Mouse (Mus musculus): Measurements from ENCODE around the gene Afdn. TPM values are rescaled to one million over a fixed set of nuclear protein-coding genes. Genes with fewer than 3 reads are reported as not detected.
A peak's percentile ranks its signal among the peaks of the same experiment; 100 is the strongest.

Afdn gene
- polyA plus RNA-seq, 1 experiment from 2014 or later = 123 TPM

DNA sequence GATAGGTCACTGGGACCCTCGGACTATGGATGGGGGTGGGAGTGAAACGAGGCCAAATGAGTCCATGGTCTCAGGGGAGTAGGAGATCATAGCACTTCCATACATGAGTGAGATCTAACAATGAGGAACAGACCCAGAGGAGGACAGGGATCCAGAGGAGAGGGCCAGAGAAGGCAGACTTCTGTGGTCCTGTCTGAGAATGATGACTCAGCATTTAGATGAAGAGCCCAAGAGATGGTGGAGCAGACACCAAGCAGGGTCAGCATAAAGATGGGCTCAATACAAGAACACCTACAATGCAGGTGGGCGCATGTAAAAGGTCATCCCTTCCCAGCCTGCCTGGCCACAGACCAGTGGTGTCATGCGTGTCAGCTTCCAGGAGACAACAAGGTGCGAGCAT, 40.2 kb upstream of the Afdn start:
- 89% methylated on average over 5 of the region's 5 CpGs for WGBS
- no peaks in the 10 kb centered on the region for H3K36me3 ChIP-seq (ENCODE audit: control insufficient read depth, insufficient read depth, low read length)
- 0 out of 2 replicates have a peak, but pooled peaks cover 2% of the 10 kb centered on the region for H3K4me1 ChIP-seq (replicated peaks; ENCODE audit: control insufficient read depth, insufficient read depth, low read length)
- ATAC-seq (ENCODE audit: low FRiP score) (no peak), DNase-seq (ENCODE audit: low spot score) (no peak)
- no peak overlapping the region for H3K9ac ChIP-seq (ENCODE audit: low read depth, low read length)
- H3K27me3 ChIP-seq (ENCODE audit: control insufficient read depth, insufficient read depth, low read length) = no peaks in the 10 kb centered on the region
- H3K27ac ChIP-seq (ENCODE audit: low read depth, low read length) = no peak overlapping the region
- H3K9me3 ChIP-seq (ENCODE audit: control insufficient read depth, low read length) = no peaks in the 10 kb centered on the region
- H3K4me3 ChIP-seq (ENCODE audit: low read depth, low read length) = no peak overlapping the region
- no peak overlapping the region for H3K4me2 ChIP-seq (replicated peaks; ENCODE audit: low read depth, low read length)

DNA sequence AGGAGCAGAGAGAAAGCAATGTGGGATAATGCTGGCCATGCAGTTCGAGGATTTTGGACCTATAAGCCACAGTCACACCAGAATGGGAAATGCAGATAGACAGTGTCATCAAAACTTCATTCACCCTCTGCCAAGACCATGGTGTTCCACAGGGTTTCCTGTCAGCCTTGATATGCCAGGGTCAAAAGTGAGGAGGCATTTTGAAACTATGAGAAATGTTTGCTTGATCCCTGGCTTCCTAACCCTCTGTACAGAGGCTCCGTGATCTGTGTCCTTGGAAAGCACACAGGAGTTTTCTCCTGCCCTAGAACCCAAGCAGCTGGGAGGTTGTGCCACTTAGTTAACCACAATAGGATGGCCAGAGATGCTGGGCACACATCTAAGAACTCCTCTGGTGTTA, 39.0 kb upstream of the Afdn start:
- H3K27me3 ChIP-seq (ENCODE audit: control insufficient read depth, insufficient read depth, low read length) = no peaks in the 10 kb centered on the region
- no peak overlapping the region for H3K9ac ChIP-seq (ENCODE audit: low read depth, low read length)
- H3K4me1 ChIP-seq (replicated peaks; ENCODE audit: control insufficient read depth, insufficient read depth, low read length) = 0 out of 2 replicates have a peak, but pooled peaks cover 2% of the 10 kb centered on the region
- 89% methylated on average over 2 of the region's 2 CpGs for WGBS
- H3K9me3 ChIP-seq (ENCODE audit: control insufficient read depth, low read length) = no peaks in the 10 kb centered on the region
- no peaks in the 10 kb centered on the region for H3K36me3 ChIP-seq (ENCODE audit: control insufficient read depth, insufficient read depth, low read length)
- H3K4me3 ChIP-seq (ENCODE audit: low read depth, low read length) = no peak overlapping the region
- ATAC-seq (ENCODE audit: low FRiP score) (no peak), DNase-seq (ENCODE audit: low spot score) (no peak)
- H3K4me2 ChIP-seq (replicated peaks; ENCODE audit: low read depth, low read length) = no peak overlapping the region
- H3K27ac ChIP-seq (ENCODE audit: low read depth, low read length) = no peak overlapping the region

DNA sequence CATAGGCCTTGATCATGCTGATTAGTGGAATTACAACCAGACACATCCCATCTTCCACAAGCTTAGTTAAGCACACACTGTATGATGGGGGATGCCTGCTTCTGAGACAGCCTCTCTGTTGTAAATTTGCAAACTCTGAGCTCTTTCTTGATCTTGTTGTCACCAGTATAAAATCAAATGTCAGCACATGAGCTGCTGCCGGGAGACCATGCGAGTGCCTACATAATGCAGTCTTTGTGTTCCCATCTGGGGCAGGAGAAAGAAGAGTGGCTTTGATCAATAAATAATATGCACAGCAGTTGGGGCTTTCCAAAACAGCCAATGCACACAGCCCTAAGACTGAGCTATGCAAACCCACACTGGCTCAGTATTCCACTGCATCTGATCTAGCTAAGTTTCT, 37.9 kb upstream of the Afdn start:
- Histone ChIP-seq H3K36me3 (ENCODE audit: control insufficient read depth, insufficient read depth, low read length) (no peaks in the 10 kb centered on the region), H3K9me3 (ENCODE audit: control insufficient read depth, low read length) (no peaks in the 10 kb centered on the region), H3K27ac (ENCODE audit: low read depth, low read length) (no peak overlapping the region), H3K9ac (ENCODE audit: low read depth, low read length) (no peak overlapping the region), H3K4me1 (replicated peaks; ENCODE audit: control insufficient read depth, insufficient read depth, low read length) (0 out of 2 replicates have a peak, but pooled peaks cover 2% of the 10 kb centered on the region), H3K27me3 (ENCODE audit: control insufficient read depth, insufficient read depth, low read length) (no peaks in the 10 kb centered on the region), H3K4me2 (replicated peaks; ENCODE audit: low read depth, low read length) (no peak overlapping the region), H3K4me3 (ENCODE audit: low read depth, low read length) (no peak overlapping the region)
- ATAC-seq (ENCODE audit: low FRiP score) (peak; percentile 59; the same call in 1 of the 2 replicates), DNase-seq (ENCODE audit: low spot score) (peak; percentile 29)
- 34% methylated on average over 2 of the region's 2 CpGs for whole genome bisulfite sequencing

DNA sequence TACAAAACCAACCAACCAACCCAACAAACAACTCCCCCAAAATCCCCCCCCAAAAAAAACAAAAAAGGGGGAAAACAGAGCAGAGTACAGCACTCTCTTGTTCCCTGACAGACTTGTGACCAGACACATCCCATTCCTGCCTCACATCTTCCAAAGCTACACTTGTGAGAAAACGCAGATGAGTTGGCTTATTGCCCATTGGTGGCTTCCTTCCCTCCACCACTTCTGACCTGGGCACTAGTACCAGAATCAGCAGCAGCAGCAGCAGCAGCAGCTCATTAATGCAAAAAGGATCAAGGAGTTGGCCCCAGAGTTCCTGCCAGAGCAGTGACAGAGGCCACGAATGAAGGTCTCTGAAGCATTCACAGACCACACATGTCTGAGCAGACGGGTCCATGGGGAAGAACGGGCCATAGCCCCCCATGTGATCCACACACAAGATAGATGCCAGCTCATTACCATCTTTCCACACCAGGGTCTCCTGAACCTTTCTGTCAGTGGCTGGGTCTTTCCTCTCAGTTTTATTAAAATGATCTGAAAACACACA, 35.3 kb upstream of the Afdn start:
- no peak for DNase-seq (ENCODE audit: low spot score)
- no peak overlapping the region for H3K27ac ChIP-seq (ENCODE audit: low read depth, low read length)
- ATAC-seq (ENCODE audit: low FRiP score) = no peak
- no peak overlapping the region for H3K9ac ChIP-seq (ENCODE audit: low read depth, low read length)
- H3K4me2 ChIP-seq (replicated peaks; ENCODE audit: low read depth, low read length) = no peak overlapping the region
- H3K4me1 ChIP-seq (replicated peaks; ENCODE audit: control insufficient read depth, insufficient read depth, low read length) = 0 out of 2 replicates have a peak, but pooled peaks cover 2% of the 10 kb centered on the region
- H3K4me3 ChIP-seq (ENCODE audit: low read depth, low read length) = no peak overlapping the region
- H3K27me3 ChIP-seq (ENCODE audit: control insufficient read depth, insufficient read depth, low read length) = no peaks in the 10 kb centered on the region
- H3K9me3 ChIP-seq (ENCODE audit: control insufficient read depth, low read length) = no peaks in the 10 kb centered on the region
- H3K36me3 ChIP-seq (ENCODE audit: control insufficient read depth, insufficient read depth, low read length) = no peaks in the 10 kb centered on the region
- 56% methylated on average over 4 of the region's 4 CpGs for WGBS

DNA sequence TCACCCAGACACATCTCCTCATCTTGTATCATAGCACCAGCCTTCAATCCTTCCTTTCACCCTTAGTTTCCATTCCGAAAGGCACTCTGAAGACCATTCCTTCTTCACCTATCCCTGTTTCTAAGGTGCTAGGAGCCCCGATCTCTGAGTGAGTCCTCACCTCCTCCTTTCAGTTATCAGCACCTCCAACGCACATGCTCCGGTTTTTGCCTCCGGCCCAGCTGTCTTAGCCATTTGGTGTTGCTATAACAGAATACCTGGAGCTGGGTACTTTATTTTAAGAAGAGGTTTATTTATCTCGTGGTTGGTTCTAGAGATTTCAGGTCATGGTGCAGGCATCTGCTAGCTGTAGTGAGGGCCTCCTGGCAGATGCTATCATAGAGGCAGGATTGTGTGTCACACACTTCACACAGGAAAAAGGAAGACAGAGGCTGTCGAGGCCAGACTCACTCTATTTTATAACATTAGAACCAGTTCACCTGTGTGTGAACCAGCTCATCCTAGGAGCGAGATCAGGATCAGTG, 33.4 kb upstream of the Afdn start:
- 92% methylated on average over 8 of the region's 8 CpGs for WGBS
- no peak overlapping the region for H3K4me3 ChIP-seq (ENCODE audit: low read depth, low read length)
- no peak for DNase-seq (ENCODE audit: low spot score)

DNA sequence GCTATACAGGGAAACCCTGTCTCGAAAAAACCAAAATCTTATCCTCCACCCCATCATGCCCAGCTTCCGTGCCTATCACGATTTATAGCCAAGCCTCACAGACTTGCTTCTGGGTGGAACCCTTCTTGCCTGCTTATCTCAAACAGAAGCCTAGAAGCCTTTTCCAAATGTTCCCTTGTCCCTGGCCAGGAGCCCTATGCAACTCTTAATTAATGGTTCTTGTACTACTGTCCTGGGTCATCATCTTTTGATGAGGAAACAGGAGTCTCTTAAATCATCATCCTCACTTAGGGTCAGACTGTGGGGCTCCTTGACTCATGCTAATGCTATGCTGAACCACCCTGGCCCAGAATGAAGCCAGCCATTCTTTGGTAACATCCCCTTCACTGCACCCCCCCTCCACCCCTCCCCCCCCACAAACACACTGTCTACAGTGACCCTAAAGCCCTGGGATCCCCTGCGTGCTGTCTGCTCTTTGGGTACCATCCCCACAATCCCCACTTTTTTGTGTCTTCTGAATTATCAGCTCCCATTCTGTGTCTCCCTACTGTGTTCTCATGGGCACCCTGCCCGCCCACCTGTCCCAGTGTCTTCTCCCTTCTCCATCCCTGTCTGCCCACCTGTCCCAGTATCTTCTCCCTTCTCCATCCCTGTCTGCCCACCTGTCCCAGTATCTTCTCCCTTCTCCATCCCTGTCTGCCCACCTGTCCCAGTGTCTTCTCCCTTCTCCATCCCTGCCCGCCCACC, 29.2 kb upstream of the Afdn start:
- Histone ChIP-seq H3K27me3 (ENCODE audit: control insufficient read depth, insufficient read depth, low read length) (no peaks in the 10 kb centered on the region), H3K4me2 (replicated peaks; ENCODE audit: low read depth, low read length) (no peak overlapping the region), H3K4me3 (ENCODE audit: low read depth, low read length) (no peak overlapping the region), H3K9ac (ENCODE audit: low read depth, low read length) (no peak overlapping the region), H3K27ac (ENCODE audit: low read depth, low read length) (no peak overlapping the region), H3K4me1 (replicated peaks; ENCODE audit: control insufficient read depth, insufficient read depth, low read length) (no peaks in the 10 kb centered on the region), H3K36me3 (ENCODE audit: control insufficient read depth, insufficient read depth, low read length) (no peaks in the 10 kb centered on the region), H3K9me3 (ENCODE audit: control insufficient read depth, low read length) (no peaks in the 10 kb centered on the region)
- DNase-seq (ENCODE audit: low spot score) (no peak), ATAC-seq (ENCODE audit: low FRiP score) (no peak)
- 95% methylated on average over 6 of the region's 6 CpGs for WGBS

More for the DNA sequence above, 33.4 kb upstream of the Afdn start:
- H3K4me2 ChIP-seq (replicated peaks; ENCODE audit: low read depth, low read length) = no peak overlapping the region
- H3K9me3 ChIP-seq (ENCODE audit: control insufficient read depth, low read length) = no peaks in the 10 kb centered on the region
- no peaks in the 10 kb centered on the region for H3K27me3 ChIP-seq (ENCODE audit: control insufficient read depth, insufficient read depth, low read length)
- ATAC-seq (ENCODE audit: low FRiP score) = no peak
- no peak overlapping the region for H3K9ac ChIP-seq (ENCODE audit: low read depth, low read length)
- no peaks in the 10 kb centered on the region for H3K36me3 ChIP-seq (ENCODE audit: control insufficient read depth, insufficient read depth, low read length)
- H3K27ac ChIP-seq (ENCODE audit: low read depth, low read length) = no peak overlapping the region
- 0 out of 2 replicates have a peak, but pooled peaks cover 2% of the 10 kb centered on the region for H3K4me1 ChIP-seq (replicated peaks; ENCODE audit: control insufficient read depth, insufficient read depth, low read length)

DNA sequence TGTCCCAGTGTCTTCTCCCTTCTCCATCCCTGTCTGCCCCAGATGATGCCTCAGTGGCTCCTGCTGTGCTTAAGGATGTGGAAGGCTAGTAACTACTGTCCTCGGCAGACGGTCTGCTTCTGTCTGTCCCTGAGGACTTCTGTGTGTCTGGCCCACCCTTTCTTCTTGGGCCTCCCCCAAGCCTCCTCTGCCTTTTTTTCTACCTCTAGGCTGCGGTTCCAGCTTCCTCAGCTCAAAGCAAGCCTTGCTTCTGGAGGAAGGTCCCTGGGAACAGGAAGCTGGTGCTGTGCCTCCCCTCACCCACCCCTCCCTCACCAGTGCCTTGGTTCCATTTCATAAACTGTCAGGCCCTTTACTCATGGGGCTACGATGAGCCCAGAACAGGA, 28.6 kb upstream of the Afdn start:
- H3K9ac ChIP-seq (ENCODE audit: low read depth, low read length) = no peak overlapping the region
- no peaks in the 10 kb centered on the region for H3K27me3 ChIP-seq (ENCODE audit: control insufficient read depth, insufficient read depth, low read length)
- H3K4me1 ChIP-seq (replicated peaks; ENCODE audit: control insufficient read depth, insufficient read depth, low read length) = no peaks in the 10 kb centered on the region
- DNase-seq (ENCODE audit: low spot score) = no peak
- no peak overlapping the region for H3K4me2 ChIP-seq (replicated peaks; ENCODE audit: low read depth, low read length)
- 67% methylated on average over 4 of the region's 4 CpGs for WGBS
- H3K9me3 ChIP-seq (ENCODE audit: control insufficient read depth, low read length) = no peaks in the 10 kb centered on the region
- no peaks in the 10 kb centered on the region for H3K36me3 ChIP-seq (ENCODE audit: control insufficient read depth, insufficient read depth, low read length)
- H3K4me3 ChIP-seq (ENCODE audit: low read depth, low read length) = no peak overlapping the region
- no peak for ATAC-seq (ENCODE audit: low FRiP score)
- no peak overlapping the region for H3K27ac ChIP-seq (ENCODE audit: low read depth, low read length)

DNA sequence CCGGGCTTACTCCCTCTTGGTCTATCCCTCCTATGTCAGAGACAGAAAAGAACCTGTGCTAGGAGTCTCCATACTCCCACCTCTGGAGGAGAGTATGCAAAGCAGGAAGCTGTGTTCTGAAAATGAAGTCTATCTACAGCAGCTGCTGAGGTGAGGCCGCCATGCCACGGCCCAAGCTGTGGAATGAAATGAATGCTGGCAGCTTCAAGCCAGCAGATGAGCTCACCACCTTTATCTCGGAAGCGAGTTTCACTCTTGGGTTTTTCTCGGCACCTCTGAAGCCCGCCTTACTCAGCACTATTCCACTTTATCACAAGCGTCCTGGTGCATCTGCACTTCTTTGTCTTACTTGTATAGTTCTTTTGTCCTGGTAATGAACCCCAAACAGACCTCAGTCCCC, 27.7 kb upstream of the Afdn start:
- WGBS = 51% methylated on average over 8 of the region's 8 CpGs
- H3K4me3 ChIP-seq (ENCODE audit: low read depth, low read length) = no peak overlapping the region

DNA sequence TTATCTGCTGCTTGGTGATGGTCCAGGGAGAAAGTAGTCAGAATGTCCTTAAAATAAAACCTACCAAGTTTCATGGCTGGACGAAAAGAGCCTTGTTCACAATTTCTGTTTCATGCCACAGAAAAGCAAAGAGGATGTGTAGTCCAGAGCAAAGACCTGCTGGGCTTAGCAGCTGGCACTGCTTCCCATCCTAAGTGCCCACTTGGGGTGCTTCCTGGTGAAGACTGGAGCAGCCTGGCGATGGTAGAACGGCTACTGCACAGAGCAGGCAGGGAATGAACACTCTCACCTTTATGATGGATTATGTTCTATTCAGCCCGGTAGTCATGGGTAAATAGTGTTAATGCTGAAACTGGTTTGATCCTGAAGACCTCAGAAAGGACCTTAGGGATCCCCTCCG, 26.4 kb upstream of the Afdn start:
- no peak for DNase-seq (ENCODE audit: low spot score)
- Histone ChIP-seq H3K9me3 (ENCODE audit: control insufficient read depth, low read length) (no peaks in the 10 kb centered on the region), H3K4me1 (replicated peaks; ENCODE audit: control insufficient read depth, insufficient read depth, low read length) (no peaks in the 10 kb centered on the region), H3K27me3 (ENCODE audit: control insufficient read depth, insufficient read depth, low read length) (no peaks in the 10 kb centered on the region), H3K36me3 (ENCODE audit: control insufficient read depth, insufficient read depth, low read length) (no peaks in the 10 kb centered on the region), H3K4me2 (replicated peaks; ENCODE audit: low read depth, low read length) (no peak overlapping the region), H3K4me3 (ENCODE audit: low read depth, low read length) (no peak overlapping the region), H3K27ac (ENCODE audit: low read depth, low read length) (no peak overlapping the region), H3K9ac (ENCODE audit: low read depth, low read length) (no peak overlapping the region)
- ATAC-seq (ENCODE audit: low FRiP score) = no peak
- 94% methylated on average over 5 of the region's 5 CpGs for WGBS

More for the DNA sequence above, 27.7 kb upstream of the Afdn start:
- H3K36me3 ChIP-seq (ENCODE audit: control insufficient read depth, insufficient read depth, low read length) = no peaks in the 10 kb centered on the region
- H3K9me3 ChIP-seq (ENCODE audit: control insufficient read depth, low read length) = no peaks in the 10 kb centered on the region
- no peaks in the 10 kb centered on the region for H3K27me3 ChIP-seq (ENCODE audit: control insufficient read depth, insufficient read depth, low read length)
- DNase-seq (ENCODE audit: low spot score) (no peak), ATAC-seq (ENCODE audit: low FRiP score) (no peak)
- no peak overlapping the region for H3K4me2 ChIP-seq (replicated peaks; ENCODE audit: low read depth, low read length)
- H3K4me1 ChIP-seq (replicated peaks; ENCODE audit: control insufficient read depth, insufficient read depth, low read length) = no peaks in the 10 kb centered on the region
- no peak overlapping the region for H3K9ac ChIP-seq (ENCODE audit: low read depth, low read length)
- H3K27ac ChIP-seq (ENCODE audit: low read depth, low read length) = no peak overlapping the region
